Mouse (Mus musculus): ENCODE measurements around the gene Grsf1. TPM values are rescaled to one million over a fixed set of nuclear protein-coding genes. Genes with fewer than 3 reads are reported as not detected.

Grsf1 gene
- polyA plus RNA-seq, 1 experiment from 2014 or later = 70.3 TPM

Other genes with a start within 250 kb of the Grsf1 start
- not detected in 2 replicates for gene Ambn, start 220.2 kb downstream of the Grsf1 start, polyA plus RNA-seq (2015; fragmentation: Nextera tagmentation; extraction: Ambion mirVana)
- not detected in 2 replicates for gene Enam, start 188.2 kb downstream of the Grsf1 start, polyA plus RNA-seq (2015; fragmentation: Nextera tagmentation; extraction: Ambion mirVana)
- 0.17 and 0.29 TPM in 2 replicates for gene Jchain, start 148.3 kb downstream of the Grsf1 start, polyA plus RNA-seq (2015; fragmentation: Nextera tagmentation; extraction: Ambion mirVana)
- gene Utp3, start 121.7 kb downstream of the Grsf1 start, polyA plus RNA-seq (2015; fragmentation: Nextera tagmentation; extraction: Ambion mirVana) = 52.0 and 52.3 TPM in 2 replicates
- gene Rufy3, start 111.1 kb downstream of the Grsf1 start, polyA plus RNA-seq (2015; fragmentation: Nextera tagmentation; extraction: Ambion mirVana) = 291 TPM in 2 replicates
- 9.8 and 13.2 TPM in 2 replicates for gene Mob1b, start 44.7 kb upstream of the Grsf1 start, polyA plus RNA-seq (2015; fragmentation: Nextera tagmentation; extraction: Ambion mirVana)
- gene Dck, start 88.8 kb upstream of the Grsf1 start, polyA plus RNA-seq (2015; fragmentation: Nextera tagmentation; extraction: Ambion mirVana) = 60.7 and 72.3 TPM in 2 replicates
- 5.9 and 6.2 TPM in 2 replicates for gene Slc4a4, start 210.6 kb upstream of the Grsf1 start, polyA plus RNA-seq (2015; fragmentation: Nextera tagmentation; extraction: Ambion mirVana)